Mouse (Mus musculus): ENCODE measurements around the gene Ripor3. TPM values are rescaled to one million over a fixed set of nuclear protein-coding genes. Genes with fewer than 3 reads are reported as not detected.

The Ripor3 gene
- polyA plus RNA-seq, 1 experiment from 2014 or later, result 0.93 TPM

- WGBS, result 79% methylated on average over 12 of the region's 12 CpGs
- Histone ChIP-seq H3K9me3 (peaks cover 9% of the 10 kb centered on the region; the same call in 1 of the 2 replicates), H3K36me3 (replicated peaks) (no peaks in the 10 kb centered on the region), H3K4me3 (no peak overlapping the region), H3K27ac (no peak overlapping the region), H3K27me3 (ENCODE audit: poor library complexity, severe bottlenecking) (no peaks in the 10 kb centered on the region), H3K4me1 (0 out of 2 replicates have a peak, but pooled peaks cover 5% of the 10 kb centered on the region)
- DNase-seq (ENCODE audit: extremely low spot score, low spot score), result no peak
These were observed 14.8 kb upstream of the Ripor3 start for GRCm38 (mm10) chr2:168025174-168025573.

- Histone ChIP-seq H3K4me1 (0 out of 2 replicates have a peak, but pooled peaks cover 5% of the 10 kb centered on the region), H3K27me3 (ENCODE audit: poor library complexity, severe bottlenecking) (no peaks in the 10 kb centered on the region), H3K9me3 (peaks cover 7% of the 10 kb centered on the region; the same call in 1 of the 2 replicates), H3K4me3 (no peak overlapping the region), H3K27ac (no peak overlapping the region), H3K36me3 (replicated peaks) (no peaks in the 10 kb centered on the region)
- 78% methylated on average over 3 of the region's 3 CpGs for WGBS
- DNase-seq (ENCODE audit: extremely low spot score, low spot score), result no peak
These were observed 13.5 kb upstream of the Ripor3 start for GRCm38 (mm10) chr2:168023763-168024402.

- WGBS, result 88% methylated on average over 9 of the region's 9 CpGs
- Histone ChIP-seq H3K4me1 (peaks cover 11% of the 10 kb centered on the region), H3K27ac (no peak overlapping the region), H3K36me3 (replicated peaks) (no peaks in the 10 kb centered on the region), H3K4me3 (no peak overlapping the region), H3K9me3 (no peaks in the 10 kb centered on the region), H3K27me3 (ENCODE audit: poor library complexity, severe bottlenecking) (no peaks in the 10 kb centered on the region)
- no peak for DNase-seq (ENCODE audit: extremely low spot score, low spot score)
These were observed 8.8 kb upstream of the Ripor3 start for GRCm38 (mm10) chr2:168019201-168019715.

GRCm38 (mm10) chr2:168016951-168017391 lies 6.6 kb upstream of the Ripor3 start:
- Histone ChIP-seq H3K27ac (no peak overlapping the region), H3K9me3 (no peaks in the 10 kb centered on the region), H3K36me3 (replicated peaks) (no peaks in the 10 kb centered on the region), H3K4me3 (no peak overlapping the region), H3K27me3 (ENCODE audit: poor library complexity, severe bottlenecking) (no peaks in the 10 kb centered on the region), H3K4me1 (peaks cover 11% of the 10 kb centered on the region)
- DNase-seq (ENCODE audit: extremely low spot score, low spot score), result peak; percentile 68
- WGBS, result 43% methylated on average over 5 of the region's 5 CpGs

- DNase-seq (ENCODE audit: extremely low spot score, low spot score), result no peak
- Histone ChIP-seq H3K9me3 (no peaks in the 10 kb centered on the region), H3K4me1 (peaks cover 36% of the 10 kb centered on the region), H3K27ac (no peak overlapping the region), H3K27me3 (ENCODE audit: poor library complexity, severe bottlenecking) (no peaks in the 10 kb centered on the region), H3K36me3 (replicated peaks) (no peaks in the 10 kb centered on the region), H3K4me3 (no peak overlapping the region)
- 41% methylated on average over 11 of the region's 11 CpGs for WGBS
These were observed 475 bp upstream of the Ripor3 start for GRCm38 (mm10) chr2:168010893-168011292.

- Histone ChIP-seq H3K4me1 (peaks cover 52% of the 10 kb centered on the region), H3K4me3 (no peak overlapping the region), H3K27ac (peak overlapping the region; percentile 31), H3K9me3 (no peaks in the 10 kb centered on the region), H3K36me3 (replicated peaks) (no peaks in the 10 kb centered on the region), H3K27me3 (ENCODE audit: poor library complexity, severe bottlenecking) (no peaks in the 10 kb centered on the region)
- 56% methylated on average over 3 of the region's 3 CpGs for WGBS
- DNase-seq (ENCODE audit: extremely low spot score, low spot score), result no peak
These were observed 2.3 kb downstream of the Ripor3 start for GRCm38 (mm10) chr2:168008132-168008531.

- H3K27me3 ChIP-seq (ENCODE audit: poor library complexity, severe bottlenecking), result no peaks in the 10 kb centered on the region
- H3K36me3 ChIP-seq (replicated peaks), result no peaks in the 10 kb centered on the region
- no peak for DNase-seq (ENCODE audit: extremely low spot score, low spot score)
- no peaks in the 10 kb centered on the region for H3K9me3 ChIP-seq
- H3K4me3 ChIP-seq, result no peak overlapping the region
- 82% methylated on average over 6 of the region's 6 CpGs for WGBS
- peaks cover 58% of the 10 kb centered on the region for H3K4me1 ChIP-seq
- peak overlapping the region; percentile 8 for H3K27ac ChIP-seq
These were observed 3.9 kb downstream of the Ripor3 start for GRCm38 (mm10) chr2:168006489-168006888.

- WGBS, result 48% methylated on average over 3 of the region's 3 CpGs
- H3K27me3 ChIP-seq (ENCODE audit: poor library complexity, severe bottlenecking), result no peaks in the 10 kb centered on the region
- peaks cover 2% of the 10 kb centered on the region; the same call in 1 of the 2 replicates for H3K9me3 ChIP-seq
- H3K27ac ChIP-seq, result peak overlapping the region; percentile 8; the same call in 1 of the 2 replicates
- H3K36me3 ChIP-seq (replicated peaks), result no peaks in the 10 kb centered on the region
- DNase-seq (ENCODE audit: extremely low spot score, low spot score), result no peak
- H3K4me3 ChIP-seq, result no peak overlapping the region
- peaks cover 49% of the 10 kb centered on the region for H3K4me1 ChIP-seq
These were observed 4.8 kb downstream of the Ripor3 start for GRCm38 (mm10) chr2:168005616-168006015.

GRCm38 (mm10) chr2:168005005-168005404 lies 5.4 kb downstream of the Ripor3 start:
- no peak overlapping the region for H3K27ac ChIP-seq
- peaks cover 43% of the 10 kb centered on the region for H3K4me1 ChIP-seq
- DNase-seq (ENCODE audit: extremely low spot score, low spot score), result no peak

GRCm38 (mm10) chr2:168004369-168004768 lies 6.0 kb downstream of the Ripor3 start:
- Histone ChIP-seq H3K36me3 (replicated peaks) (no peaks in the 10 kb centered on the region), H3K27ac (no peak overlapping the region), H3K27me3 (ENCODE audit: poor library complexity, severe bottlenecking) (no peaks in the 10 kb centered on the region), H3K4me1 (peaks cover 41% of the 10 kb centered on the region), H3K4me3 (no peak overlapping the region), H3K9me3 (peaks cover 9% of the 10 kb centered on the region; the same call in 1 of the 2 replicates)
- no peak for DNase-seq (ENCODE audit: extremely low spot score, low spot score)
- WGBS, result 58% methylated on average over 2 of the region's 2 CpGs

More at GRCm38 (mm10) chr2:168005005-168005404, 5.4 kb downstream of the Ripor3 start:
- H3K36me3 ChIP-seq (replicated peaks), result no peaks in the 10 kb centered on the region
- H3K9me3 ChIP-seq, result peaks cover 8% of the 10 kb centered on the region; the same call in 1 of the 2 replicates
- WGBS, result 88% methylated on average over 3 of the region's 3 CpGs
- no peak overlapping the region for H3K4me3 ChIP-seq
- no peaks in the 10 kb centered on the region for H3K27me3 ChIP-seq (ENCODE audit: poor library complexity, severe bottlenecking)

GRCm38 (mm10) chr2:168003431-168003830 lies 7.0 kb downstream of the Ripor3 start:
- Histone ChIP-seq H3K27me3 (ENCODE audit: poor library complexity, severe bottlenecking) (no peaks in the 10 kb centered on the region), H3K9me3 (peaks cover 9% of the 10 kb centered on the region; the same call in 1 of the 2 replicates), H3K4me1 (peaks cover 40% of the 10 kb centered on the region), H3K4me3 (no peak overlapping the region), H3K27ac (0 out of 2 replicates have a peak overlapping the region, but pooled peaks have one; percentile 35), H3K36me3 (replicated peaks) (no peaks in the 10 kb centered on the region)
- no peak for DNase-seq (ENCODE audit: extremely low spot score, low spot score)
- WGBS, result 87% methylated on average over 12 of the region's 12 CpGs

- no peak for DNase-seq (ENCODE audit: extremely low spot score, low spot score)
- WGBS, result 66% methylated on average over 2 of the region's 2 CpGs
- 0 out of 2 replicates have a peak overlapping the region, but pooled peaks have one; percentile 35 for H3K27ac ChIP-seq
These were observed 7.5 kb downstream of the Ripor3 start for GRCm38 (mm10) chr2:168002884-168003283.

GRCm38 (mm10) chr2:168002188-168002587 lies 8.2 kb downstream of the Ripor3 start:
- no peak for DNase-seq (ENCODE audit: extremely low spot score, low spot score)
- H3K9me3 ChIP-seq, result peaks cover 9% of the 10 kb centered on the region; the same call in 1 of the 2 replicates
- H3K27me3 ChIP-seq (ENCODE audit: poor library complexity, severe bottlenecking), result no peaks in the 10 kb centered on the region
- H3K27ac ChIP-seq, result no peak overlapping the region
- WGBS, result 58% methylated on average over 4 of the region's 4 CpGs
- peaks cover 30% of the 10 kb centered on the region for H3K4me1 ChIP-seq
- H3K4me3 ChIP-seq, result no peak overlapping the region
- no peaks in the 10 kb centered on the region for H3K36me3 ChIP-seq (replicated peaks)

More at GRCm38 (mm10) chr2:168002884-168003283, 7.5 kb downstream of the Ripor3 start:
- peaks cover 34% of the 10 kb centered on the region for H3K4me1 ChIP-seq
- H3K36me3 ChIP-seq (replicated peaks), result no peaks in the 10 kb centered on the region
- no peak overlapping the region for H3K4me3 ChIP-seq
- no peaks in the 10 kb centered on the region for H3K27me3 ChIP-seq (ENCODE audit: poor library complexity, severe bottlenecking)
- H3K9me3 ChIP-seq, result peaks cover 9% of the 10 kb centered on the region; the same call in 1 of the 2 replicates

All from forebrain, embryonic 10.5 days (tissue).